Mouse (Mus musculus): ENCODE data around the gene Atg7. TPM values are rescaled to one million over a fixed set of nuclear protein-coding genes. Genes with fewer than 3 reads are reported as not detected.

Atg7 gene
- polyA plus RNA-seq, 1 experiment from 2014 or later: 25.5 TPM

- DNase-seq (ENCODE audit: low read depth, low spot score): no peak
- ChIA-PET CTCF (interaction anchor here (1.3 kb wide), 1 partner anchor 23 kb away, joined by 3 read pairs; no protein-coding TSS in a partner anchor), POLR2A (no interaction called here)
- TF ChIP-seq CTCF (IDR thresholded peaks at IDR 0.05): no peak
- no peak for ATAC-seq
- H3K27me3 ChIP-seq: no peaks in the 10 kb centered on the region
- in situ Hi-C loops (cut with MboI; ENCODE audit: low pct_unique_long_range_greater_than_20kb): no loop called here
These were observed 90.3 kb downstream of the Atg7 start for GRCm38 (mm10) chr6:114733156-114733555.

GRCm38 (mm10) chr6:114733681-114734080 is 90.8 kb downstream of the Atg7 start:
- ChIA-PET POLR2A (no interaction called here), CTCF (interaction anchor here (1.3 kb wide), 1 partner anchor 23 kb away, joined by 3 read pairs; no protein-coding TSS in a partner anchor)
- no peaks in the 10 kb centered on the region for H3K27me3 ChIP-seq
- no peak for TF ChIP-seq CTCF (IDR thresholded peaks at IDR 0.05)
- in situ Hi-C loops (cut with MboI; ENCODE audit: low pct_unique_long_range_greater_than_20kb): no loop called here
- DNase-seq (ENCODE audit: low read depth, low spot score) (no peak), ATAC-seq (no peak)

GRCm38 (mm10) chr6:114735054-114735453 is 92.2 kb downstream of the Atg7 start:
- no peak for ATAC-seq
- DNase-seq (ENCODE audit: low read depth, low spot score): no peak
- no peak for TF ChIP-seq CTCF (IDR thresholded peaks at IDR 0.05)
- ChIA-PET POLR2A (no interaction called here), CTCF (no interaction called here)
- in situ Hi-C loops (cut with MboI; ENCODE audit: low pct_unique_long_range_greater_than_20kb): no loop called here
- no peaks in the 10 kb centered on the region for H3K27me3 ChIP-seq

GRCm38 (mm10) chr6:114736355-114736754 is 93.5 kb downstream of the Atg7 start:
- ChIA-PET CTCF (no interaction called here), POLR2A (no interaction called here)
- ATAC-seq (no peak), DNase-seq (ENCODE audit: low read depth, low spot score) (no peak)
- H3K27me3 ChIP-seq: no peaks in the 10 kb centered on the region
- in situ Hi-C loops (cut with MboI; ENCODE audit: low pct_unique_long_range_greater_than_20kb): no loop called here
- TF ChIP-seq CTCF (IDR thresholded peaks at IDR 0.05): no peak

- in situ Hi-C loops (cut with MboI; ENCODE audit: low pct_unique_long_range_greater_than_20kb): no loop called here
- no peak for TF ChIP-seq CTCF (IDR thresholded peaks at IDR 0.05)
- DNase-seq (ENCODE audit: low read depth, low spot score): no peak
- ChIA-PET CTCF (no interaction called here), POLR2A (no interaction called here)
- H3K27me3 ChIP-seq: no peaks in the 10 kb centered on the region
- ATAC-seq: no peak
These were observed 94.3 kb downstream of the Atg7 start for GRCm38 (mm10) chr6:114737181-114737580.

GRCm38 (mm10) chr6:114737931-114738759 is 95.2 kb downstream of the Atg7 start:
- in situ Hi-C loops (cut with MboI; ENCODE audit: low pct_unique_long_range_greater_than_20kb): no loop called here
- no peak for TF ChIP-seq CTCF (IDR thresholded peaks at IDR 0.05)
- POLR2A ChIA-PET: no interaction called here
- no peak for ATAC-seq
- CTCF ChIA-PET: no interaction called here
- no peak for DNase-seq (ENCODE audit: low read depth, low spot score)
- H3K27me3 ChIP-seq: no peaks in the 10 kb centered on the region

- ATAC-seq: no peak
- in situ Hi-C loops (cut with MboI; ENCODE audit: low pct_unique_long_range_greater_than_20kb): no loop called here
- ChIA-PET POLR2A (no interaction called here), CTCF (no interaction called here)
- DNase-seq (ENCODE audit: low read depth, low spot score): no peak
- H3K27me3 ChIP-seq: no peaks in the 10 kb centered on the region
- TF ChIP-seq CTCF (IDR thresholded peaks at IDR 0.05): no peak
These were observed 95.8 kb downstream of the Atg7 start for GRCm38 (mm10) chr6:114738760-114739112.

- in situ Hi-C loops (cut with MboI; ENCODE audit: low pct_unique_long_range_greater_than_20kb): no loop called here
- no peak for TF ChIP-seq CTCF (IDR thresholded peaks at IDR 0.05)
- ChIA-PET CTCF (no interaction called here), POLR2A (interaction anchor here (1.4 kb wide), 1 partner anchor 15 kb away, joined by 3 read pairs; no protein-coding TSS in a partner anchor)
- no peak for DNase-seq (ENCODE audit: low read depth, low spot score)
- ATAC-seq: no peak
- no peaks in the 10 kb centered on the region for H3K27me3 ChIP-seq
These were observed 99.5 kb downstream of the Atg7 start for GRCm38 (mm10) chr6:114742209-114743003.

GRCm38 (mm10) chr6:114743126-114743525 is 100.2 kb downstream of the Atg7 start:
- ChIA-PET POLR2A (no interaction called here), CTCF (no interaction called here)
- DNase-seq (ENCODE audit: low read depth, low spot score) (no peak), ATAC-seq (no peak)
- in situ Hi-C loops (cut with MboI; ENCODE audit: low pct_unique_long_range_greater_than_20kb): no loop called here
- no peaks in the 10 kb centered on the region for H3K27me3 ChIP-seq
- TF ChIP-seq CTCF (IDR thresholded peaks at IDR 0.05): no peak

GRCm38 (mm10) chr6:114743845-114744244 is 100.9 kb downstream of the Atg7 start:
- ChIA-PET CTCF (no interaction called here), POLR2A (no interaction called here)
- in situ Hi-C loops (cut with MboI; ENCODE audit: low pct_unique_long_range_greater_than_20kb): no loop called here
- no peak for DNase-seq (ENCODE audit: low read depth, low spot score)
- no peak for TF ChIP-seq CTCF (IDR thresholded peaks at IDR 0.05)
- ATAC-seq: no peak
- H3K27me3 ChIP-seq: no peaks in the 10 kb centered on the region

GRCm38 (mm10) chr6:114746439-114746974 is 103.6 kb downstream of the Atg7 start:
- ChIA-PET CTCF (interaction anchor here (0.7 to 1.3 kb wide), 2 partner anchors 9 to 15 kb away, joined by 3 to 4 read pairs; no protein-coding TSS in a partner anchor), POLR2A (interaction anchor here (1.1 kb wide), 2 partner anchors 16 to 72 kb away, joined by 3 read pairs; no protein-coding TSS in a partner anchor)
- H3K27me3 ChIP-seq: no peaks in the 10 kb centered on the region
- in situ Hi-C loops (cut with MboI; ENCODE audit: low pct_unique_long_range_greater_than_20kb): no loop called here
- ATAC-seq (peak; percentile 61), DNase-seq (ENCODE audit: low read depth, low spot score) (no peak)
- TF ChIP-seq CTCF (IDR thresholded peaks at IDR 0.05): no peak

All from Patski (cell line).